Mouse (Mus musculus) heart, embryonic 12.5 days (tissue): ENCODE data around the gene Zcchc12. TPM values are rescaled to one million over a fixed set of nuclear protein-coding genes. Genes with fewer than 3 reads are reported as not detected.

Experiments used
- ATAC-seq: fragments of 200-750 bp; cut with Nextera tagmentation; 2 replicates; pipeline ENCODE4 v1.8.0; 2017; ENCODE audit warnings: moderate TSS enrichment, moderate library complexity; ENCODE audit not compliant: insufficient number of reproducible peaks, low FRiP score
- H3K27ac ChIP-seq: fragments of 300-500 bp; sonication (generic); 2 replicates; pipeline ENCODE4 v1.5.1; 2016; ENCODE audit warnings: mild to moderate bottlenecking, moderate library complexity; ENCODE audit not compliant: poor library complexity, severe bottlenecking
- H3K27me3 ChIP-seq: fragments of 300-500 bp; sonication (generic); replicated peaks from 2 replicates; pipeline ENCODE4 v1.6.1; 2016; ENCODE audit warnings: mild to moderate bottlenecking, moderate library complexity
- H3K36me3 ChIP-seq: fragments of 300-500 bp; sonication (generic); 2 replicates; pipeline ENCODE4 v1.6.1; 2016; ENCODE audit warnings: mild to moderate bottlenecking, moderate library complexity
- H3K4me1 ChIP-seq: fragments of 300-500 bp; sonication (generic); replicated peaks from 2 replicates; pipeline ENCODE4 v1.6.1; 2016; ENCODE audit warnings: mild to moderate bottlenecking
- H3K4me2 ChIP-seq: fragments of 300-500 bp; sonication (generic); 2 replicates; pipeline ENCODE4 v1.6.1; 2016; ENCODE audit warnings: mild to moderate bottlenecking, moderate library complexity
- H3K4me3 ChIP-seq: fragments of 300-500 bp; sonication (generic); 2 replicates; pipeline ENCODE4 v1.5.1; 2016; ENCODE audit warnings: mild to moderate bottlenecking
- H3K9ac ChIP-seq: fragments of 300-500 bp; sonication (generic); 2 replicates; pipeline ENCODE4 v1.6.1; 2016; ENCODE audit warnings: mild to moderate bottlenecking, moderate library complexity
- H3K9me3 ChIP-seq: fragments of 300-500 bp; sonication (generic); replicated peaks from 2 replicates; pipeline ENCODE4 v1.6.1; 2016; ENCODE audit warnings: mild to moderate bottlenecking, moderate library complexity
- WGBS: fragments of 180-500 bp; shearing (Covaris S2); methylation state at CpG from one replicate; pipeline ENCODE4 v1.1.7; 2016; 5-methylcytosine and 5-hydroxymethylcytosine counted together
- polyA plus RNA-seq: library from polyadenylated mRNA; unstranded; fragments of >200 nt; fragmentation: Nextera tagmentation; extraction: Ambion mirVana; gene quantifications from 2 replicates; pipeline ENCODE4 v1.2.1, GENCODE M21; 2016

Zcchc12 gene
- polyA plus RNA-seq, 1 experiment from 2014 or later, result 7.9 TPM

DNA sequence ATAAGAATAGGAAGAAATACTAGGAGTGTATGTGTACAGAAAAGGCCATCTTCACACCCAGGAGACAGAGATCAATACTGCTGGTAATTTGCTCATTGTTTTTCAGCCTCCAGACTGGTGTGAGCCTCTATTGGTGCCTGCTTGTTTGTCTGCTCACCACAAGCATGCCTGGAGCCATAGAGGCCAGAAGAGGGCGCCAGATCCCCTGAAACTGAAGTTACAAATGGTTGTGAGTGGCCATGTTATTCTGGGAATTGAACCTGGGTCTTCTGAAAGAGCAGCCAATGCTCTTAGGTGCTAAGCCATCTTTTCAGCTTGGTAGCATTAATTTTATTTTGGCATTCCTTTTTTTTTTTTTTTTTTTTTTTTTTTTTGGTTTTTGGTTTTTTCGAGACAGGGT lies 25.7 kb downstream of the Zcchc12 start:
- Histone ChIP-seq H3K4me2 (no peak overlapping the region), H3K36me3 (no peaks in the 10 kb centered on the region), H3K27me3 (no peaks in the 10 kb centered on the region), H3K9me3 (no peaks in the 10 kb centered on the region), H3K9ac (no peak overlapping the region), H3K27ac (no peak overlapping the region), H3K4me1 (no peaks in the 10 kb centered on the region), H3K4me3 (no peak overlapping the region)
- no peak for ATAC-seq
- WGBS, result 27% methylated on average over 2 of the region's 2 CpGs

DNA sequence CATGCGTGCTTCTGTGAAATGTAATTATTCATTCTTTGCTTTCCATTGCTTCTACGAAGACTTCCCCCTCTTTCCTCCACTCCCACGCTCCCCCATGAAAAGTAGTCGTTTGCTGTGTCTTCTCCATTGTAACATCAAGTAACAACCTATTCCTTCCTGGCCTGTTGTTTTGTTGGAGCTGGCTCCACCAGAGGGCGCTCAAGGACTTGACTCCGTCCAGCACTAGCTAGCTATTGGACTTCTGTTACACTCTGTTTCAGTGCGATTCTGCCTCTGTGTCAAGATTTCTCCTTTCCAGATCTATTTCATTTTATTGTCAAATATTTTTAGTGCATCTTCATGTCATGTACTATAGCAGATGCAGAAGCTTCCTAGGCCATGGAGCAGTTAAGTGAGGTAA lies 30.1 kb downstream of the Zcchc12 start:
- 18% methylated on average over 7 of the region's 7 CpGs for WGBS

DNA sequence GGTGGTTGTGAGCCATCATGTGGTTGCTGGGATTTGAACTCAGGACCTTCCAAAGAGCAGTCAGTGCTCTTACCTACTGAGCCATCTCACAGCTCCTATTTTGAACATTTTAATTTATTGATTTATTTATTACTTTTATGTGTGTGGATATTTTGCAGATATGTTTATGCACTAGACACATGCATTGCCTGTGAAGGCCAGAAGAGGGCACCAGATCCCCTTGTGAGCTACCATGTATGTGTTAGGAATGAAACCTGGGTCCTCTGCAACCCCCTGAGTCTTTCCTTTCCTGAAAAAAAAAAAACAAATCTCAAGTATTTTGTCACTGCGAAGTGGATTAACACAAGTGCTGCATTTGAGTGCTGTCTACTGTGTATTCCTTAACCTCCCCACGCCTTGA lies 30.9 kb downstream of the Zcchc12 start:
- WGBS, result 33% methylated on average over 2 of the region's 2 CpGs

More for the DNA sequence above, 30.1 kb downstream of the Zcchc12 start:
- H3K27me3 ChIP-seq, result no peaks in the 10 kb centered on the region
- ATAC-seq, result no peak
- H3K9ac ChIP-seq, result no peak overlapping the region
- H3K4me1 ChIP-seq, result no peaks in the 10 kb centered on the region
- H3K9me3 ChIP-seq, result no peaks in the 10 kb centered on the region
- H3K27ac ChIP-seq, result no peak overlapping the region
- H3K4me3 ChIP-seq, result no peak overlapping the region
- no peaks in the 10 kb centered on the region for H3K36me3 ChIP-seq
- H3K4me2 ChIP-seq, result no peak overlapping the region

DNA sequence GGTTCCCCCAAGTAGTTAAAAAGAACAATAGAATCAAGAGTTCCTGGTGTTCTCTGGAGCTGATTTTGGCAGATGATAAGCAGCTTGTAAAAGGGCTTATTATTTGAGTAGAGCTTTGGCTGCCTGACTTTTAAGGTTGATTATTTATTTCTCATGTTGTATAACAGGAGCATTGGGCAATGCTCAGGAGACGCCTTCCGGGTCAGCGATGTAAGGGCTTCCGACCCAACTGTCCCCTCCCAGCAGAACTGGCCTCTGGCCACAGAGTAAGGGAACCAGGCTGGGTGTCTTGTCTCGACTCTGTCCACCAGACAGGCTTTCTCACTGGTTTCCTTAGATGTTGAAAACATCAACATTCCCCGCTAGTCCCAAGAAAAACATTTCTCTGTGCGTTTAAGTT lies 33.2 kb downstream of the Zcchc12 start:
- Histone ChIP-seq H3K4me3 (no peak overlapping the region), H3K4me2 (no peak overlapping the region), H3K27me3 (no peaks in the 10 kb centered on the region), H3K4me1 (no peaks in the 10 kb centered on the region), H3K9ac (no peak overlapping the region), H3K9me3 (no peaks in the 10 kb centered on the region), H3K27ac (no peak overlapping the region), H3K36me3 (no peaks in the 10 kb centered on the region)
- 62% methylated on average over 7 of the region's 7 CpGs for WGBS
- ATAC-seq, result no peak

More for the DNA sequence above, 30.9 kb downstream of the Zcchc12 start:
- Histone ChIP-seq H3K36me3 (no peaks in the 10 kb centered on the region), H3K27me3 (no peaks in the 10 kb centered on the region), H3K4me2 (no peak overlapping the region), H3K4me3 (no peak overlapping the region), H3K27ac (no peak overlapping the region), H3K9me3 (no peaks in the 10 kb centered on the region), H3K9ac (no peak overlapping the region), H3K4me1 (no peaks in the 10 kb centered on the region)
- no peak for ATAC-seq

DNA sequence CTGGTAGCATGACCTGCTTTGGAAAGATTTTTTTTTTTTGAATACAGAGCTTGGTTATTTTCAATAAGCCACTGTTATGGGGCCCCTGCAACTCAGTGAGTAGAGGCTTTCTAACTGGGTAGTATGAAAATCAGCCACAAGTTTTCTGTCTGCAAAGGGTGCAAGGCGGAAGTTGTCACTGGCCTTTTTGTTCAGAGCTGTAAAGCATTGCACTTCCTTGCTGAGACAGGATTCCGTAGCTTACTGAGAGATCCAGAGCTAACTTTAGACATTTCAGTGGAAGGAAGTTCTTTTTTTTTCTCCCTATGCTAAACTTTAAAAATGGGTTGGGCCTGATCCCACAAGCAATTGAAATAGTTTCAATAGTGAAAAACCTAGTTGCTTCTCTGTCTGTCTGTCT lies 33.6 kb downstream of the Zcchc12 start:
- Histone ChIP-seq H3K9me3 (no peaks in the 10 kb centered on the region), H3K9ac (no peak overlapping the region), H3K4me2 (no peak overlapping the region), H3K4me1 (no peaks in the 10 kb centered on the region), H3K4me3 (no peak overlapping the region), H3K27me3 (no peaks in the 10 kb centered on the region), H3K27ac (no peak overlapping the region), H3K36me3 (no peaks in the 10 kb centered on the region)
- ATAC-seq, result no peak
- WGBS, result 60% methylated on average over 2 of the region's 2 CpGs

DNA sequence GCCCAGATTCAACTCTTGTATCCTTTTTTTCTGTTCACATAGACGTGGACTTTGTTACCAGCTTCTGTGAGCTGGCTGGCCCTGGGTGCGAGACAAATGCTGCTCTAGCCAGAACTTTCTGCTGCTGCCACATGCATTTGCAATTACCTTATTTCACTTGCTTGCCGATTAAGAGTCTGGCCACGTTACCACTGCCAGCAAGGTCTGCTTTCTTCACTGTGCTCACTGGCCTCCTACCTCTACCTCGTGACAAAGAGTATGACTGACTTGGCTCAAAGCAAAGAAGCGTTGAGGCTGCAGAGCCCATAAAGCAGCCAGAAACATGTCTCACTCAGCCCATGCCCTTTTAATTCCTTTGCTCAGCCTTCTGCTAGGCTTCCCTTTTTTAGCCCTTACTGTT lies 39.9 kb downstream of the Zcchc12 start:
- Histone ChIP-seq H3K36me3 (no peaks in the 10 kb centered on the region), H3K27ac (no peak overlapping the region), H3K9me3 (no peaks in the 10 kb centered on the region), H3K4me1 (no peaks in the 10 kb centered on the region), H3K4me3 (no peak overlapping the region), H3K4me2 (no peak overlapping the region), H3K27me3 (no peaks in the 10 kb centered on the region), H3K9ac (no peak overlapping the region)
- 65% methylated on average over 6 of the region's 6 CpGs for WGBS
- ATAC-seq, result no peak

Other genes with a start within 250 kb of the Zcchc12 start
- gene Il13ra1, start 83.8 kb upstream of the Zcchc12 start, polyA plus RNA-seq, result 23.9 and 24.2 TPM in 2 replicates
- gene Lonrf3, start 132.4 kb downstream of the Zcchc12 start, polyA plus RNA-seq, result 0.13 and 0.28 TPM in 2 replicates
- not detected in 2 replicates for gene Gm6268, start 205.4 kb downstream of the Zcchc12 start, polyA plus RNA-seq